Mouse (Mus musculus) R1 (cell line): ENCODE results near the gene Nfkbib.

Source experiments
- DNase-seq: peaks from one replicate; pipeline ENCODE4 v3.0.0-alpha.2; 2018; ENCODE audit warnings: low read depth, low spot score

Nfkbib gene

DNA sequence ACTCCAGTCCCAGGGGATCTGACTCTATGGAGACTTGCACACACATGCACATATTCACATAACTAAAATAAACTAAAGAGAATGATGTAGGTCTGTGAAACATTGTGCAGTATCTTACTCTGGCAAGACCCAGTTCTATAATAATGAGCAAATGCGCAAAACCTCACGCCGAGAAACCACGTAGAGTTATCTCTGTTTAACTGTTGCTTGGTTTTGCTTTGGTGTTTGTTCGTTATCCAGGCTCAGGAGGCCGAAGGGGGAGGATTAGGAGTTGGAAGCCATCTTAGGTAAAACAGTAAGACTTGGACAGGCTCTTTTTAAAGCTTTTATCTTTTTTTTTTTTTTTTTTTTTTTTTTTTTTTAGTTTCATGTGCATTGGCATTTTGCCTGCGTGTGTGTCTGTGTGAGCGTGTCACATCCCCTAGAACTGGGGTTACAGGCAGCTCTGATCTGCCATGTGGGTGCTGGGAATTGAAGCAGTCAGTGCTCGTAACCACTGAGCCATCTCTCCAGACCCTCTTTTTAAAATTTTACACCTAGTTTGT lies 2.2 kb upstream of the Nfkbib start:
- no peak for DNase-seq

DNA sequence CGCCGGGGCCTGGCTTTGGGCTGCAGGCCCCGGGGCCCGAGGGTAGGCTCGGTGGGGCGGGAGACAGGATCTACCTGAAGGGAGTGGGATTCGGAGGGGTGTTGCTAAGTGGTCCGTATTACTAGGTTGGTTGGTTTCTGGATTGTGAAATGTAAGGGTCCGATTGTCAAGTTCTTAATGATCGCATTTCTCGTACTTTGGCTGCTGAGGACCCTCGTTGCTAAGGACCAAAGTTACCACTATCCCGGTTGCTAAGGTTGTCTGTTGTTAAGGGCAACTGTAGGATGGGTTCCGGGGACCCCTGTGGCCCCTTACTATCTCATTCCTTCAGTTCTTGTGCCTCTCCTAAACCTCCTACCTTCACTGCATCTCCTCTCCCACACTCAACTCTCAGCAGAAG lies 402 bp downstream of the Nfkbib start:
- DNase-seq = peak; percentile 47

DNA sequence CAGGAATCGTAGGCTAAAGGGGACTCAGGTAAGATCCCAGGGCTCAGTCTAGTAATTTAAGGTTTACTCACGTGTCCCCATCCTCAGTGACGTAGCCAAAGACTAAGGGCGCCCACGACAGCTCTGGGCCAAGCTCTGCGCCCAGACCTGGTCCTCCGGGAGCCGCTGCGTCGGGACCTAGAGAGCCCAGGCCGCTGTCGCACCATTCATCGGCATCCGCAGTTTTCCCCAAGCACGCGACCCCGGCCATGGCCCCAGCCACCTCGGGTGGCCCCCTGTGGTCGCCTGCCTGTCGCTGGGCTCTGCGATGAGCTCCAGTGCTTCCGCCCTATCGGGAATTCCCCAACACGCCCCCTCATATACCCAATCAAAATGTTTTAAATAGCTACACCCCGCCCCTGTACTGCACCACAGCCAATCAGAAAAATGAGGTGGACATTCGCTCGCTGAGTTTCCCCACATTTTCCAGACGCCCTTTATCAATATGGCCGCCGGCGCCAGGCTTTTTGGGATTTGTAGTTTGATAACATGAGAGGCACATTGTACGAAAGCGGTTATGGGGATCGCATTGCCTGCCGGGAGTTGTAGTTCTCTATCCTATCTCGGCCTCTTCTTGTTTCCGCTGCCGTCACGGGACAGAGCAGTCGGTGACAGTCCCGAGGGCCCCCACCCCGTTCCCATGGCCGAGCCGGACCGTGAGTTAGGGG lies 986 bp downstream of the Nfkbib start, which contains the start of gene Sirt2:
TSS of gene Sirt2 (plus strand) at position 563 of the 707 bp plus-strand sequence.
- peak; percentile 100 for DNase-seq

DNA sequence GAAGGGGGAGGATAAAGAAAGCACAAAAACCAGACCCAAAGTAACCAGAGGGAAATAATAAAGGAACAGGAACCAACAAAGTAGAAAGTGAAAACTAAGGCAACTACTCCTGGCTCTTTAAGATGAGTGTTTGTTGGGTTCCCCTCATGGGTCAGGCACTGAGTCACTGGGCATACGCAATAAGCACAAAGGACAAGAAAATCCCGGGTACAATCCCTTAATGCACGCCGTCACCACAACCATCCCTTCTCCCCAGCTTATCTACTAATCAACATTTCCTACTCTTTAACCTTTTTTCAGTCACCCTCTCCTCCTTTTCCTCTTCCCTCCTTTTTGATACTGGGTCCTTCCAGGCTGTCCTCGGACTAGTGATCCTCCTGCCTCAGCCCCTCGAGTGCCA lies 2.1 kb downstream of the Nfkbib start:
- DNase-seq = no peak

DNA sequence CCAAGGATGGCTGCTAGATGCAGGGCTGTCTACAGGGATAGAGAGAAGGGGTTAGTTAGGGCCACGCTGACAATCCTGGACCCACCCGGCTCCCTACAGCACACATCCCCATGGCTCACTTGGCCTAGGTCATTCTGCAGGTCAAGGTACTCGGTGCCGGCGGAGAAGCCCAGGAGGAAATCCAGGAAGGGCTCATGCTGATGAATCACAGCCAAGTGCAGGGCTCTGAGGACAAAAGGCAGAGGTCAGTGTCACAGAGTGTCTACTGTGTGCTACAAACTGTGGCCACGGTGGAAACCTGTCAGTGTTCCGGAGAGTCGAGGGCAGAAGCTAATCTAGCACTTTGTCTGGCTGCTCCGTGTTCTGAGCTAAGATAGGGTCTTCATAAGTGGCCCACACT lies 5.4 kb downstream of the Nfkbib start:
- no peak for DNase-seq

DNA sequence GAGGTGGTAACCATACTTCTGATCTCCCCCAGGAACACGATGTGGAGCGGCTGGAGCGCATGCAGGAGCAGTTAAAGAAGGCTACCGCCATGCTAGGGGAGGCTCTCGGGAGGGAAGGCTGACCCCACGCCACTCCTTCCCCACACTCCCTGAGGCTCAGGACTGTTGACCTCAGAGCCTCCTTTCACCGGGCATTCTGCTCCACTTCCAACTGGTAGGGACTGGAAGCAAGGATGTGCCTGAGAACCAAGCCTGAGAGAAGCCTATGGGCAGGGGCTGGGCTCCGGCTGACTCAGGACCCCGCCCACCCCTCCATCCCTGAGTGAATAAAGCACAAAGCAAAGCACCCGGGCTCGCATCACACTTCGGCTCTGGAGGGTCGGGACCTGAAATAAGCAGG lies 8.7 kb downstream of the Nfkbib start:
- no peak for DNase-seq

DNA sequence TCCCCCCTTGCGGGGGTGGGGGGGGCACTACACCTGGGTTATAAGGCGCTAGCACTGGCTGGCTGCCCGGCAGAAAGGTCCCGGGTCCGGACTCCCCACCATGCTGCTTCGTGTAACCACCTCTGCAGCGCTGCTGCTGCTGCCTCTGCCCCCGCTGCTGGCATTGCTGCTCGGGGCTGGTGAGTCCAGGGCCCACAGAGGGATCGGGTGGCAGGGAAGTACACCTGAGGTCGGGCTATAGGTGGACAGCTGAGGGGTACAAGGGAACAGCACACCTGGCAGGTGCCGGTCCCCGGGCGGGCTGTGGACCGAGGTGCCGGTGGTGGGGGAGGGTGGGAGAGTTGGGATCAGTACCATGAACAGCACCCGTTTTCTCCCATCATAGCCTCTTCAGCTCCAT lies 11.2 kb downstream of the Nfkbib start, which contains the start of gene Ccer2:
TSS of gene Ccer2 (plus strand) at position 96 of the 400 bp plus-strand sequence.
- DNase-seq = peak; percentile 61

DNA sequence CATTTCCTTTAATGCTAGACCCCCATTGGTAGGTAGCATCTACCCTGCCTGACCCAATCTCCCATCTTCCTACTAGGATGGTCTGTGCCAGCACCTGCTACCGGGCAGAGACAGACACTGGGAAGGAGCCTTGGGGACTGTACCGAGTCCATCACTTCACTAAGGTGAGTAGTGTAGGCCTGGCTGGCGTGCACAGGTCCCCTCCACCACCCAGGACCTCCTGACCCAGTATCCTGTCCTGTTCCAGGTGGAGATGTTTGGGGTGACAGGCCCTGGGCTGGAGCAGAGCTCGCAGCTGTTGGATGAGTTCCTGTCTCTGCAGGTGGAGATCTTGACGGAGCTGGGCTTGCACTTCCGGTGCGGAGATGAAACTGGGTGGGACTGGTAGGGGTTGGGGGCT lies 17.4 kb downstream of the Nfkbib start:
- DNase-seq = no peak

DNA sequence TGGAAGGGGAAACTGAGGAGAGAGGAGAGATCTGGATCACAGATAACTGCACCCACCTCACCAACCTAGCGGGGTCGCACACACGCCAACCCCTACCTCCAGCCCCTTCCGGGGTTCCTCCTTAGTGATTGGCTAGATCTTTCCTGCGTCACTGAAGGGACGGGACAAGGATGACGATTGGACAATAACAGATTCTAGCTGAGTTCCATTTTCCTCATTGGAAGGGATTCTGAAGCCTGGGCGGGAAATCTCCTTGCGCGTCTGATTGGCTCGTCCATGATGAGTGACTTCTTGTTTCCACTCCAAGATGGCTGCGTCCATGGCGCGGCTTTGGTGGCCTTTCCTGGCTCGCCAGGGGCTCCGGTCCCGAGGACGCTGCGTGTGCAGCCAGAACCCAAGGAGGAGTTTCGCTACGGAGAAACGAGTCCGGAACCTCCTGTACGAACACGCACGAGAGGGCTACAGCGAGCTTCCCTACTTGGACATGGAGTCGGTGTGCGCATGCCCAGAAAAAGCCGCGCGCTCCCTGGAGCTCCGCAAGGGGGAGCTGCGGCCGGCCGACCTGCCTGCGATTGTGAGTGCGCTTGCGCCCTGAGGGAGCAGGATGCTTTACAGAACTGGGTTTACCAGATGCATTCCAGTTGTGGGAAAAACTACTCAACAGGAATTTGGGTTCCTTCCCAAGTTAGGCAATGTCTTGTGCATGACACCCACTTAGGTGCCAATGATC lies 25.4 kb downstream of the Nfkbib start, which contains the start of the genes Mrps12 and Sars2:
TSS of gene Mrps12 (minus strand) at position 112 of the 730 bp plus-strand sequence.
TSS of gene Sars2 (plus strand) at position 284 of the 730 bp plus-strand sequence.
- peak; percentile 100 for DNase-seq

DNA sequence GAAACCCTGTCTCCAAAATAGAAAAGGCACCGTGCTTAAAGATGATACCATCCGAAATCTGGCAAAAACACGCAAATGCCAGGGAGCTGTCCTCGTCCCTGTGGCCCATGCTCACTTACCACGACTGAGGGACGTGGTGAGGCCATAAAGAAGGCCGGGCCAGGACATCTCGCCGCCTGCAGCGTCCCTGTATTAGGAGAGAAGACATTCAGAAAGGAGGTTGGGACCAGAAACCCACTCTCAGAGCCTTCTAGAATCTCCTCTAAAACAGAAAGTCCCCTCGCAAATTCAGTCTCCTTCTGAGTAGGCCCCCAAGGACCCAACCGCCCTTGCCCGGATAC lies 26.0 kb downstream of the Nfkbib start:
- no peak for DNase-seq

DNA sequence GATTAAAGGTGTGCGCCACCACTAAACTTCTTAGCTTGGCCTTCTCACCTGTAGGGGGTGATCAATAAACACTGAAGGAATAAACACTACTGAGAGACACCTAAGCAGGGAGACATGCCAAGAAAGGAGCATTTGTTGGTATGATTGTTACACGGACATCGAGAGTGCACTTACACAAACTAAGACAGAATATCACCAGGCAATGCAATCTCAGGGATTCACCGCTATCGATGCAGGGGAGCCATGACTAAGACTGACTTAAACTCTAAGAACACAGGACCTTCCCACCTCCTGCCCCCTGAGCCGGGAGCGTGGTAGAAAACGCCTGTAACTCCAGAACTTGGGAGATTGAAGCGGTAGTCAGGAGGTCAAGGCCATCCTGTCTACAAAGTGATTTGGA lies 26.4 kb downstream of the Nfkbib start:
- peak; percentile 41 for DNase-seq

DNA sequence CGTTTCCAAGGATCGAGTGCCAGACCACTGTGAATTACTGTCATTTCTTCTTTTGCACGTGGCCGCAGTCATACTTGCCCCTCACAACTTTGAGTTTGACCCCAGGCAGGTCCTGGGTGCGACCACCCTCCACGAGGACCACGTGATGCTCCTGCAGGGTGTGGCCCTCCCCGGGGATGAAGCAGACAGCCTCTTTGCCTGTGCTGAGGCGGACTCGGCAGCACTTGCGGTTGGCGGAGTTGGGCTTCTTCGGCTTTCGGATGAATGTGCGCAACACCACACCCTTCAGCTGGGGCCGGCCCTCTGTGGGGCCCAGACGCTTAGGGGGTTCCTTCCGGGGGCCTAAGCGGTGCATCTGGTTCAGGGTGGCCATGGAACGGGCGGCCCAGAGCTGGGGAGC lies 27.5 kb downstream of the Nfkbib start:
- DNase-seq = peak; percentile 46

DNA sequence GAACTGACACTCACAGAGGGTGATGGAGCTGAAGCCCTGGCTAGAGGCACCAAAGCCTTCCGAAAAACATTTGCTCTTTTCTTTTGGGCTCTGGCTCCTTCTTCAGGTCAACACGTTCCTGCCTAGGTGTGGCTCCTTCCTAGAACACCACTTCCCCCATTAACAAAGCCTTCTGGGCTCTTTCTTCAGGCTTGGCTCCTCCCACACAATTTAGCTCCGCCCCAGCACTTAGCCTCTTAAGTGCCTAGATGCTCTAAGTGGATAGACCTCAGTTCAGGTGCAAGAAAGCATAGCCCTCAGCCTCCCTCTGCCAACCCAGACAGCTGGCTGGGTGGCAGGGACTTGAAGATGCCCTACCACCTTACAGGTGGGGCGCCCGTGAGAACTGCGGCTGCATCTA lies 31.6 kb downstream of the Nfkbib start:
- peak; percentile 96 for DNase-seq

DNA sequence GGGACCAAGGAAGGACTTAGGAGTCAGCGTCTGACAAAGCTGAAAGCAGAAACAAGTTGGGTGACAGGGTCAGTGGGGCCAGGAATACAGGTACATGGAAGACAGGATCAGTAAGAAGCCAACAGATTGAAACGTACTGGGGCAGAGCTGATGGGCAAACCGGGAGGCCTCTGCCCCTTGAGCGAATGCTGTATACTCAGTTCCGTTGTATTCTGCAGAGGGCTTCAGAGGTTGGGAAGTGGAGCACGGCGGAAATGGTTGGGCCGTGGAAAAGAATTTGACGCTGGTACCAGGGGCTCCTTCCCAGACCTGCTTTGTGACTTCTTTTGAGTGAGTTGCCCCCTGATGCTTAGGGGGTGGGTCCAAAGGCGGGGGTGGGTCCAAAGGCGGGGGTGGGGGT lies 34.1 kb downstream of the Nfkbib start:
- peak; percentile 68 for DNase-seq

DNA sequence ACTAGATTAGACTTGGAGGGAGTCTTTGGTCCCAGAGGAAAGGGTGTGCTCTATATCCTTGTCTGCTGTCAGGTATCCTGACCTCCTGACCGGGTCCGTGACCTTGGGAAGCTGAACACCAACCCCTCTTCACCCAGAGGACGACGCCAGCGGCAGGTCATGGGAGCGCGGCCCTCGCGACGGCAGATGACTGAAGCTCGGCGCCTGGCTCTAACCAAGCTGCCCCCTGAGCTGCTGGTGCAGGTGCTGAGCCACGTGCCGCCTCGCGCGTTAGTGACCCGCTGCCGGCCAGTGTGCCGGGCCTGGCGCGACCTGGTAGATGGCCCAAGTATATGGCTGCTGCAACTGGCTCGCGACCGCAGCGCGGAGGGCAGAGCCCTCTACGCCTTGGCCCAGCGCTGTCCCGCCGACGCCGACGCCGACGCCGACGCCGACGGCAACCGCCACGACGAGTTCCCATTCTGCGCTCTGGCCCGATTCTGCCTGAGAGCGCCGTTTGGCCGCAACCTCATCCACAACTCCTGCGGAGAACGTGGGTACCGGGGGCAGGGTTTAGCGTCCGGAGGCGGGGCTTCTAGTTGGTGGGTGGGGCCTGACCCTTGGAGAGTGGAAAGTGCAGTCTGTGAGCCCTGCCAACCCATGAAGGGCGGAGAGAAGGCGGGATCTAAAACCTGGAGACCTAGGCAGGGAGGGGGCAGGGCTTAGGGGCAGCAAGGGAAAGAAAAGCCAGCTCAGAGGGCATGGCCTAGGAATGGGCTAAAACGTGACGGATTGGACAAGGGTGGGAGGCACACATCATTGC lies 34.8 kb downstream of the Nfkbib start:
- DNase-seq = peak; percentile 98

DNA sequence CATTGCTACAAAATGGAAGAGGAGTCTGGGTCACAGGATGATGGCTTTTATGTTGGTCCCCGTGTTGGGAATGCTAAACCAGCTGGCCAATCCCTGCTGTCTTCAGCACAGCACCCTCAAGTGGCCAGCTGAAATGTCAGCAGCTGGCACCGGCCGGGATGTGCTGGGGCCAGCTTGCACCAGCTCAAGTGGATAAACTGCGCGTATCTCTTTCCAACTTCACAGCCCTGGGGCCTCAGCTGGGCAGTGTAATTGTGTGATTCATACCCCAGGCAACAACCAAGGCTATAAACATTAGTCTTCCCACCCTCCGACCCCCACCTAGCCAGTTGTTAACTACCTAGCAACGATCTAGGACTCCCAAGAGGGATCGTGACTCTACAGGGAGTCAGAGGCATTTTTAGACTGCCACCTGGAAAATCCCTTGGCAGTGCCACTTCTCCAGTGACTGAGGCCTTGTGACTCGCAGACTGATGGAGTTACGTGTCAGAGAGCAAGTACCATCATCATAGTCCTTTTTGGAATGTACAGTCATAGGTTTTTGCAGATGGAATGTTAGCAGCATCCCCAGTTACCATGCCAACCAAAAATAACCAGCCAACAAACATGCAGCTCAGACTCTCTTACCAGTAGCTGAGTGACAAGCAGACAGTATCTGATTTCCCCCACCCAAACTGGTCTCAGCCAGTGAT lies 39.5 kb downstream of the Nfkbib start:
- DNase-seq = no peak

DNA sequence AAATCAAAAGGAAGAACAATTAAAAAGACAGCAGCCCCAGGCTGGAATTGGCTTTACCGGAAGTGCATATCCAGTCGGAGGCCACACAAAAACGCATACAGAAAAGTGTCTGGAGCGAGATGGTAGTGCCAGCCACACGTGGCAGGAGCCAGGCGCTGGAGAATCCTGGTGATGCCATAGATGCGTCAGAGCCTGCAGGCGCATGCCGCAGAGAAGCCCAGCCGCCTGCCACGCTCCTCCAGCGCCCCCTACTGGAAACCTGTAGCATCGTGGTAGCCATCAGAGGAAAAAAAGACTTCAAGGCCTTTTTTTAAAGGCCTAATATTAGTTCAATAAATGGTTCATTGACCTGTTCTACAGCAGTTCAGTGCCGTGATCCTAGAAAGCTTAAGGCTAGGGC lies 40.7 kb downstream of the Nfkbib start:
- DNase-seq = peak; percentile 82

DNA sequence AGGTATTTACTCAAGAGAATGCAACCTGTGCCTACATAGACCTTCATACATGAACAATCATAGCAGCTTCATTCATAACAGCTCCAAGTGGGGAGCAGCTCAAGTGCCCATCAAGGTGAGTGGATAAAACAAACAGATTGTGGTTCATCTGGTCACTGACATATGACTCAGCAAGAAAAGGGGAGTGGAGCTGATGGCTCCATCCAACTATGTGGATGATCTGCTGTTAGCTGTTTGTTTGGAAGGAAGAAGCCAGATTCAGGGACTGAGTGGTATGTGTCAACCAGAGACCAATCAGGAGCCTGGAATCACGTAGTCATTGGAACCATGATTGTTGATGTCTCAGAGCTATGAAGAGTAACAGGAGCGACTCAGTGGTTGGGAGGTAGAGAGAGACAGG lies 42.7 kb downstream of the Nfkbib start:
- peak; percentile 72 for DNase-seq

DNA sequence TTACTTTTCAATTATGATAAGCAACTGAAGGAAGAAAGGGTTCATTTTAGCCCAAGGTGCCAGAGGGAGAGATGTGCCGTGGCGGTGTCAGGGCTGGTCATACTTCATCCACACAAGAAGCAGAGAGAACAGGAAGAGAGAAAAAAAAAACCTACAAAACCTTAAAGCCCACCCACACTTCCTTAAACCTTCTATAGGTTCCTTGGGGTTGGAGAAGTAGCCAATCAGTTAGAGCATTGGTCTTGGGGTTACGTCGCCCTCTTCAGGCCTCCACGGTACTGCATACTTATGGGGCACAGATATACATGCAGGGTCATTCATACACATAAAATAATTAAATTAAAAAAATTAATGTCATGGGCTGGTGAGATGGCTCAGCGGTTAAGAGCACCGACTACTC lies 45.2 kb downstream of the Nfkbib start:
- peak; percentile 66 for DNase-seq

DNA sequence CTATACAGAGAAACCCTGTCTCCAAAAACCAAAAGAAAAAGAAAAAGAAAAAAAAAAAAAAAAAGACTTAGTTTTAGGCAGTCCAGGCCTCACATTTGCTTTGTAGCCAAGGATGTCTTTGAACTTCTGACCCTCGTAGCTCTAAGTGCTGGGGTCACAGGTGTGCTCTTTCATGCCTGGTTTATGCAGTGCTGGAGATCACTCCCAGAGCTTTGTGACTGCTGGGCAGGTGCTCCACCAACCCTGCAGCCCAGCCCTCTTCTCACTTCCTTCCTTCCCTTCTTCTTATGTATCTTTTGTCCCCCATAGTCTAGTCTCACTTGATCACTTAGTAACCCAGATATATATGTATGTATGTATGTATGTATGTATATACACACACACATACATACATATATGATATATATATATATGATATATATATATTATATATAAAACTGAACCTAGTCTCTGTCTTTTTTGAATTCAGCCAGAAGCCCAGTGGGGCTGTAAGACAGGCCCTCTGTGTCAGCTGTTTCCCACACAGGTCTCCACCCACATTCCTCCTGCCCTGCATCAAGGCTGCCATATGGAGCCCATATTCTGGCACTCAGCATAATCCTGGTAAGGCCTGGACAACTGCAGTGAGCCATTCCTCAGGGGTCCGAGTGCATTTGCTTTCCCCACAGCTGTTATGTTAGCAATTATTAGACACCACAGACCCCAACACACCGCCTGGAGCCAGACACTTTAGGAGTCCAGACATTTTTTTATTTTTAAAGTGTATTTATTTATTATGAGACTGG lies 46.4 kb downstream of the Nfkbib start:
- DNase-seq = no peak

DNA sequence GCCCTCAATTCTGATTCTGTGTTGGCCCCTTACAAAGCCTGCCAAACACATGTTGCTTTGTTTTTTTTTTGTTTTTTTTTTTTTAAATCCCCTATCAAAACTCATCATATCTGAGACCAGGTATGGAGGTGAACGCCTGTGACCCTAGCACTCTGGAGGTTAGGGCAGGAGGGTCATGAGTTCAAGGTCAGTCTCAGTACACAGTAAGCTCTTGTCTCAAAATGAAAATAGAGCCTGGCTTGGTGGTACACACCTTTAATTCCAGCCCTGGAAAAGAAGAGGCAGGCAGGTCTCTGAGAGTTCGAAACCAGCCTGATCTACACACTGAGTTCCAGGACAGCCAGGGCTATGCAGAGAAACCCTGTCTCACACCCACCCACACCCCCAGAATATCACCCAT lies 47.7 kb downstream of the Nfkbib start:
- DNase-seq = peak; percentile 69
